Mouse (Mus musculus): ENCODE data around the gene Abl1.

Abl1 gene

DNA sequence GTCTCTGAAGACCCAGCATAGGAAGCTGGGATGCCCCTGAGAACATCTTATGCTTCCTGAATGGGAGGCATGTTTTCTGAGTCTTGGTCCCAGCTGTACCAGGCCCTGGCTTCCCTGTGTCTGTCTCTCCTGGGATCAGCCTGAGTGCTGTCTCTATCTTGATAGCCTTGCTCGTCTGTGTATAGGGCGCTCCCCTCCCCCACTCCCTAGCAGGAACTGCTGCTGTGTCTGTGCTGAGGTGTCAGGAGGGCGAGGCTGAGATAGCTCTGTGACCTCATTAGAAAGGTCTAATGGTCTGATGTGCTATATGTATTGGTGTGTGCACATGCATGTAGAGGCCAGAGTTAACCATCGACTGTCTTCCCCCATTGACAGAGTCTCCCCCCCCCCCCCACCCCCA lies 58.7 kb downstream of the Abl1 start:
- DNase-seq: no peak

DNA sequence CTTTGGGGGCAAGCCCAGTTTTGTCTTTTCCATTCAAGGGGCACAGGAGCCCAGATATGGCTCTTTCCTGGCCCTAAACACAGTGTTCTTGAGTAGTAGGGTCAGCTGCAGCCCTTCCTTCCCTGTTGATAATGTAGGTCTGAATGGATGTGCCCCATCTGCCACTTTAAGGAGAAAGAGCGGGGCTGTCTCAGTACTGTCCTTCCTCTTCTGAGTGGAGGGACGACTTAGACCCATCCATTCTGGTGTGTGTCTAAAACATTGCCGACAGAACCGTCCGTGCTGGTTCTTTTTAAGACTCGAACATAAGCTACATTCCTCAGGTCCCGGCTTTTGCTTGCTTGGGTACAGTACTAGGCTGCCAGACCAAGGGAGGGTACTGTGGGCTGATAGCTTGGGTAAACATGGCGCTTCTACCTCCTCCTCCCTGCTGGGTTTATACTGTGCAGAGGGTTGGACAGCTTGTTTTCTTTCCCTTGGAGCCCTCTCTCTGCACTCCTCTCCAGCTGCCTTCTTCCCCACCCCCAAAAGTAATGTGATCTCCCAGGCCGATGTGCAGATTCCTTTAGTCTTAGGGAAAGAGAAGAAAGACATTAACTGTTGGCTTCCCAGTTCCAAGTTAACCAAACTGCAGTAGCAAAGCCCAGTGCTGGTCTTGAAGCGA lies 61.0 kb downstream of the Abl1 start:
- DNase-seq: no peak

DNA sequence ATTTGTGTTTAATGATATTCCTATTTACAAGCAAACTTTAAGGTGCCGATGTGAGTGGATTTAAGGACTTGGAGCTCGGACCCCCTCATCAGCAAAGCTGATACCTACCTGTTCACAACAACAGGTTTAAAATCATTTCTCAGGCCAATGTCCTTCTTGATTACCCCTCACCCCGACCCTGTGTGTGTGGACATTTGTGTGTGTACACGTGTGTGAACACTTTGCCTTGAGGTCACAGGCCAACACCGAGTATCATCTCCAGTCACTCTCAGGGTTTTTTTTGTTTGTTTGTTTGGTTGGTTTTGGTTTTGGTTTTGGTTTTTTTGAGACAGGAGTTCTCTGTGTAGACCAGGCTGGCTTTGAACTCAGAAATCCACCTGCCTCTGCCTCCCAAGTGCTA lies 62.0 kb downstream of the Abl1 start:
- DNase-seq: no peak

DNA sequence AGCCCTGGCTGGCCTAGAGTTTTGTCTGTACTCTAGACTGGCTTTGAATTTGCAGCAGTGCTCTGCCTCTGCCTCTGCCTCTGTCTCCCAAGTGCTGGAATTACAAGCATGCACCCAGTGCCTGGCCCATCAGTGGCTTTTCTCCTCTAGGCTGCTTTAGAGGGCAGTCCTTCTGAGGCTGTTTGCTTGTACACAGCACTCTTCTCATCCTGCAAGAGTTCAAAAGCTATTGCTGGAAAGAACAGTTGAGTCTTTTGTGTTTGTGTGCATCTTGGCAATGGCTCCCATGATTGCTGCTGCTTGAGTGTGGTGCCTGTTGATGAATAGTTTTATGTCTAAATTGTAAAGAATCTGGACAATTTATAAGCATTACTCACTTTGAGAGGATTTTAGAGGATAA lies 69.3 kb downstream of the Abl1 start:
- no peak for DNase-seq

DNA sequence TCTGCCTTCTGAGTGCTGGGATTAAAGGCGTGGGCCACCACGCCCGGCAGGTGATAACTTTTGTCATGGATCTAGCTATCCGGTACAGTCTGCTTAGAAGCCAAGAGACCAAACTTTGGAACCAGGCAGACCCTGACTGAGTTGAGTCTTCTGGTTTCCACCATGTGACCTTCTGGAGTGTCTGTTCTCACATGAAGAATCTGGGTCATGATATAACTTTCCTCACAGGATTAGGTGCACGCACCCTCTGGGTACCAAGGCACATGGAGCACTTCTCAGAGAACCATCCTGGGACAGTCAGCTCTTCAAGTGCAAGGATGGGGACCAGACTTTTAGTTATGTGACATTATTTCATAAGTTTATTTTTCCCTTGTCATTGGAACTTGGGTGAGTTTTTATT lies 70.8 kb downstream of the Abl1 start:
- no peak for DNase-seq

DNA sequence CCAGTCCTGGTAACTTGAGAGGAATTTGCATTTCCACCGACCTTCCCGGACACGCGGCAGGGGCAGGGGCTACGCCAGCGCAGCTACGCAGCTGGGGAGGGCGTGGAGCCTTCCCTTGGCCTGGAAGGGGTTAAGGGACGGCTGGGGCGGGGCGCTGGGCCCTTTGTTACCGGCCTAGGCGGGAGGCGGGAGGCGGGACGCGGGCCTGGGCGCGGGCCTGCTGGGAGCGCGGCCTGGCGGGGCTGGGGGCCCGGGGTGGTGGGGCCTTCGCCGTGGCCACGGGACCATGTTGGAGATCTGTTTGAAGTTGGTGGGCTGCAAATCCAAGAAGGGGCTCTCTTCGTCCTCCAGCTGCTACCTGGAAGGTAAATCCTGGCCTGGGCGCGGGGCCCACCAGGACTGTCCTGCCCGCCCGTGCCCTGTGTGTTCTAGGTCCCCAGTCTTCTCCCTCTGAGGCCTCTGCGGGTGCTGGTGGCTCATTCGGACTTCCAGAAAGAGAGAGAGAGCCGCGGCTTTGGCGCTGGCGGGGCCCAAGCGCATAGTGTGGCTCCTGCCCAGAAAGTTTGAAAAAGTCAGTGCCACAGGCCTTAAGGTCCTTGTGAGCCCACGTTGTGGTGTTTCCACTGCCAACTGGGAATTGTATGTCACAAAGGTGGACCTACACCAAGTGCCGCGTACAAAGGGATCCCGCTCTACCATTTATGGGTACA lies 71.7 kb downstream of the Abl1 start:
- peak; percentile 29 to 48 for DNase-seq

DNA sequence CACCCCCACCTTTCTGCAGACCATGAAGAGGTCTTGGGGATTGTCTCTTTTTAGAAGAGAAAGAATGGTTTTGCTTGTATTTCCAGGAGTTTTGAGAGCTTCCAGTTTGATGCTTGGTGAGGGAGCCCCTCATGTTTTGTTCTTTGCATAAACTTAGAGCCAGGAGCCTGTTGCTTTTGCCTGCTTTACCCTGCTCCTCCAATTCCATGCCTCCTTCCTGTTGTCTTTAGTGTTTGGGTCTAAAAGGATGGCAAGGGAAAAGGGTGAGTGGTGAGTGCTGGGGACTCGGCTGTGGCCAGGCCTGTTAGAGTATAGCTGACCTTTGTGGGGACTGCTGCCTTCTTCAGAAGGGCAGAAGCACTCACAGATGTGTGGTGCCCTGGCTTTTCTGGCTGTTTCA lies 72.3 kb downstream of the Abl1 start:
- DNase-seq: no peak

DNA sequence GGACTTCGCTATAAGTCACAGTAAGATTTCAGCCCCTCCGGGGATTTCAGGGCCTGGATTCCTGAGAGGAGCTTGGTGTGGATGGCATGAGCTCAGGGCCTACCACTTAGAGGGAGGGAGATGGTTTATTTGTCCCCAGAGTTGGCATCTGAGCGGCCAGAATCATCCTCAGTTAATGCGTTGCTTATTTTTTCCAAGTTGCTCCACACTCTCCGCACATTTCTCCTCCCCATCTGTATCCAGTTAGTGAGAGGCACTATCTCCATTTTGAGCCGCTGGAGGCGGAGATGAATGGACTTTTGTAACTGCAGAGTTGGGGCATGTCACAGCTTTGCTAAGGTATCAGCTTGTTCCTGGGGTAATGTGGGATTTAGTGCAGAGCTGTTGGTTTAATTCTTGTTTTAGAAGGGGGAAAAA lies 72.9 kb downstream of the Abl1 start:
- no peak for DNase-seq

DNA sequence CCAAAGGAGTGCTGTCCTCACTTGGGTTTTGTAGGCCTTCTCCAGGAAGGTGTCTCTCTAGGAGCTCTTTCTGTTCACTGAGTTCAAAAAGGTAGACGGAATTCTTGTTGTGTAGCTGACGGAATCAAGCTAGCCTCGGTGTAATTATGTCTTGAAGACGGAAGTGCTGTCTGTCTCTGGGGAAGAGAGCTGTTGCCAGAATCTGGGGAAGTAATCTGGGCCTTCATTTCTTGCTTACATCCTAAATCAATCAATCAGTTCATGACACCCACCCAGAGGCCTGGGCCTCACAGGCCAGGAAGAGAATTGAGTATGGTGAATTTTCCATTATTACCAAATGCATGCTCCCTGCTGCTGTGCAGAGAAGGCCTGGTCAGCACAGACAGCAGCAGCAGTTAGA lies 73.4 kb downstream of the Abl1 start:
- DNase-seq: no peak

DNA sequence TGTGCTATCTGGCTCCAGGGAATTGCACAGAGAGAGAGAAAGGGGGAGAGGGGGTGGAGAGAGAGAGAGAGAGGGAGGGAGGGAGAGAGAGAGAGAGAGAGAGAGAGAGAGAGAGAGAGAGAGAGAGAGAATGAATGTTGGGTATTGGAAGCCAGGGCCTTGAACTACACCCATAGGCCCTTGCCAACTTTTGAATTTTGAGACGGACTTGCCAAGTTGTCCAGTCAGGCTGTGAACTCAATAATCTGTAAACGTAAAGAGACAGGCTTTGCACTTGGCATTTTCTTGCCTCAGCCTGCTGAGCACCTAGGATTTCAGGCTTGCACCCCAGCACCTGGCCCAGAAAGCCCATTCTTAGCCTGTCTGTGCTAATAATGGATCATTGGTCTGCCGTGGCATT lies 74.0 kb downstream of the Abl1 start:
- DNase-seq: no peak

DNA sequence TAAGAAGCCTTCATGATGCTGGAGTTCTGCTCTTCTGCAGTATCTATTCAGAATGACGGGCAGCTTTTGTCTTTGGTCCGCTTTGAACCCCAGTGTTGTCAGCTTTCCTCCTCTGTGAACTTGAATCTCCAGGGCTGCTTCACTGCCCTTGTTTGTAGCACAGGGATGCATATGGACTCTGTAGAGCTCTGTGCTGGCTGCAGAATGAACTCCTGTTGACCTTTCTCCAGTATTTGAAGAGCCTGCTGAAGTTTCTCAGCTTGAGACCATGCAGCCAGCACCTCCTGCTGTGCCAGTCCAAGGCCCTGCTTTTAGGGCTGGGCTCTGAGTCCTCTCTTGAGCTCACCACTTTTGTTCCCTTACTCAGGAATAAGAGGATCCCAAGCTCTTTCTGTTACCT lies 74.7 kb downstream of the Abl1 start:
- no peak for DNase-seq

DNA sequence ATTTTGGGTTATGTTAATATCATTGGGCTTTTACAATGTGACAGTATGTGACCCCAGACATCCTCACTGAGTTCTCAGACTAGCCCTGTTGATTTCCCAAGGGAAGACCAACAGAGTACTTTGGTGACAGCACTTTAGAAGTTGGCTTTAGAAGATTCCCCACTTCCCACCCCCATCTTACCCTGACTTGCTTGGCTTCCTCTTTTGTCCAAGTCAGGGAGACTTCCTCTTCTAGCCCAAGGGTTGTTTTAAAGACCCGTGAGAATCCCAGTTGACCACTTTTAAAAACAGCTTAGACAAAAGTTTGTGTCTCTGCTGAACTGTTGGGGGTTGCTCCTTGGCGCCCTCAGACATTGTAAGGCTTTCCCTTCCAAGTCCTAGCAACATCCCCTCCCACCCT lies 75.1 kb downstream of the Abl1 start:
- no peak for DNase-seq

DNA sequence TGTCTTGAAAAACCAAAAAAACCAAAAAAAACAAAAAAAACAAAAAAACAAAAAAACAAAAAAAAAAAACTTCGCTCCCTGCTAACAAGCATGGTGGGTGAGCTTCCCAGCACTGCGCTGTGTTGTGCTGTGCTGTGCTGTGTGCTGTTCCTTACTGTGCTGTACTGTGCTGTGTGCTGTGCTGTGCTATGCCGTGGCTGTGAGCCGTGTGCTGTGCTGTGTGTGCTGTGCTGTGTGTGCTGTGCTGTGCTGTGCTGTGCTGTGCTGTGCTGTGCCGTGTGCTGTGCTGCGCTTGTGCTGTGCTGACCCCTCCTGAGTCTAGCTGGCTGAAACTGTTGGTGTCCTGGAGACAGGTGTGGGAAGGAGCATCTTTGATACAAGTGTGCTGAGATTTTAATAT lies 78.9 kb downstream of the Abl1 start:
- no peak for DNase-seq

DNA sequence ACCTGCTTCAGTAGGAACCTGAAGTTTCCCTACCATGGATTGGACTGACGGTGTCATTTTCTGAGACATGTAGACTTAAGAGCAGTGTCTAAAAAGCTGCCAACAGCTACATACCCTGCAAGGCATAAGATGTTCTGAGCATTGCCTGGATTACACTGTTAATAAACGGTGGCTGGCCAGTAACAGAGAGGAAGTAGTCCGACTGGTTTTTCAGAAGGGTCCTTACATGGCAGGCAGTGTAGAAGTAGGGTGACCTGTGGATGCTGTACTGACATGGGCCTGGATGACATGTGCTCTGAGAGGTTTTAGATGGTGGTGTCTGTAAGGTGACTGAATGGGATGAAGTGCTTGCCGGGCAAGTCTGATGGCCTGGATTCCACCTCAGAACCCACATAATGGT lies 79.6 kb downstream of the Abl1 start:
- DNase-seq: no peak

DNA sequence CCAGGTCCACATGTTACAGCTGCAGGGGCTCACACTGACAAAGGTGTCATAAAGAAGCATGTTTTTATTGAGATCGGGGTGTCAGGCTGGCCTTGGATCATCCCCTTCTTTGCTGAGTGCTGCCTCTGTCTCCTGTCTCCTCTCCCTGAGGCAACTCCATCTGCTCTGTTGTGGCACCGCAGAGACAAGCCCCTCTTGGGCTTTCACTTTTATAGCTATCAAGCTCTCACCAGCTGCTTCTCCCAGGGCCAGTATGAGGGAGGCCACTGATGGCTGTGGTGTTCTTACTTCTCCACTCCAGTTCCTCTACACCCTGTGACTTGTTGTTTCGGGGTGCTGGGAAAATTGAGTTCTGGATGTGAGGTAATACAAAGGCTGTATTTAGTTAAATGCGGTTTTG lies 80.9 kb downstream of the Abl1 start:
- DNase-seq: no peak

DNA sequence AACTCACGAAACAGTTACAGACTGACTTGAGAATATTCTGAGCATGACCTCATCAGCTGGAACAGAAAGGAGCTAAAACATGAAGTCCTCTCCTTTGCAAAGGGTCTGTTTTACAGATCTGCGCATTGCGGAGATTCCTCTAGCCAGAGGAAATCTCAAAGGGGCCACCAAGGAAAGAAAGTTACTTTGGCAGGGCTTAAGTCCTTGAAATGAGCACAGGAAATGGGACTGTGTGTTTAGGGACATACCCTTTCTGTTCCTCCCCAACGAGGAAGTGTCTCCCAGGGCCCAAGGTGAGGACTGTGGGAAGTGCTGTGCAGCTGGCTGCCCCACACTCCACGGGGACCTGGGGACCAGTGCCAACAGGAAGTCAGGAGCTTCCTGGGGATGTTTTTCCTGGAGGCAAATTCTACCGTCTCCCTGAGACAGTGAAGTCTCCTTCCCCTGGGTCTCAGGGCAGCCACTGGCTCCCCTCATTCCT lies 81.5 kb downstream of the Abl1 start:
- no peak for DNase-seq

DNA sequence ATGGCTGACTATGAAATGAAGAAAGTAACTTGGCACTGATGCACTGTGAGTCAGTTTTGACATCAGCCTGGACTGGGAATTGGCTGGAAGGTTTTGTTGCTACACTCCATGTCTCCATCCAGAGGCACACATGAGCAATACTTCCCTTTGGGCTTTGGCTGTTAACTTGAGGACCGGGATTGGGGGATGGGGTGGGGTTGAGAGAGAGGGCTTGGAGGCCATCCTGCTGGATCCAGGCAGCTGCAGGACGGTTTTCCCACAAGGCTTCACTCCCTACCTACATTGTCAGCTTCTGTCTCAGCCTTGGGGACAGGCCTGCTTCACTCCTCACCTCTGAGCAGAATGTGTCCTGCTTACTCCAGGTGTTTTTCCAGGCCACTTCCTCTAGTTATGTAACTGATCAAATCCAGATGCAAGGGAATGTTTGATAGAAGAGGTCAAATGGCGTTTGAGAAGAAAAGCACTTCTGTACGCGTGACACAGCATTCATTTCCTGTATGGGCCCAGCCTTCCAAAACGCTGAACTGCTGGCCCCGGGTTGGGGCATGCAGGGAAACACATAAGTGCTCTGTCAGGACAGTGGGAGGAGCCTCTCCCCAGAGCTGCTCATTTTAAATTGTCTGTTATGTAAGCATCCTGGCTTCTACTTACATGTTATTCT lies 82.7 kb downstream of the Abl1 start:
- no peak for DNase-seq

DNA sequence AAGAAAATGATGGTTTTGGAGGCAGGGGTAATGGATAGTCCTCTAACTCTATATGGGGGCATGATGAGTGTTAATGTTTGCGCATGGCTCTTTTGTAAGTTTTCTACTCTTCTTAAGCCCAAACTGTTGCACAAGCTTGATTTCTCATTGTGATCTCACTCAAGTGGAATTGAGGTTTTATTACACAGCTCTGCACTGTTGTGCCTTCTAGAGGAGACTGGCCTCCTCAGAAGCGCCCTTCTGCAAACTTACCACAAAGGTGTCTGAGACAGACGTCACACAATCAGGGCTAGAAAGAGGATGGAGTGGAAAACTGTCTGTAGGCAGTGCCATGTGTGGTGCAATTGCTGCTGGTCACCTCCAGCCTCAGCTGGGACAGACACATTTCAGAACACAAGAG lies 88.3 kb downstream of the Abl1 start:
- DNase-seq: no peak

DNA sequence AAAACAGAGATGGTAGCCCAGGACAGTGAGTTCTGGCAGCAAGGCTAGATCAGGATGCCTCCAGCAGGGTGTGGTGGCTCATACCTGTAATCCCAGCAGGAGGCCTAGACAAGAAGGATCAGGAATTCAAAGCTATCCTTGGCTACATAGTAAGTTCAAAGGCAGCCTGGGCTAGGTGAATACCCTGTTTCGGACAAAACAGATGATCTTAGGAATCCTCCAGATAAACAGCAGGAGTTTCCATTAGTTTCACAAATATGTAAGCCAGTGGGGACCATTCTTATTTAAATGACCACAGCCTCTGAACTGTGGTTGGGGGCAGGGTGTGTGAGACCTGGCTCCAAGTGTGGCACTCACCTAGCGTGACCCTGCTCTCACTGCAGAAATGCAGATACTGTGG lies 91.1 kb downstream of the Abl1 start:
- DNase-seq: no peak

DNA sequence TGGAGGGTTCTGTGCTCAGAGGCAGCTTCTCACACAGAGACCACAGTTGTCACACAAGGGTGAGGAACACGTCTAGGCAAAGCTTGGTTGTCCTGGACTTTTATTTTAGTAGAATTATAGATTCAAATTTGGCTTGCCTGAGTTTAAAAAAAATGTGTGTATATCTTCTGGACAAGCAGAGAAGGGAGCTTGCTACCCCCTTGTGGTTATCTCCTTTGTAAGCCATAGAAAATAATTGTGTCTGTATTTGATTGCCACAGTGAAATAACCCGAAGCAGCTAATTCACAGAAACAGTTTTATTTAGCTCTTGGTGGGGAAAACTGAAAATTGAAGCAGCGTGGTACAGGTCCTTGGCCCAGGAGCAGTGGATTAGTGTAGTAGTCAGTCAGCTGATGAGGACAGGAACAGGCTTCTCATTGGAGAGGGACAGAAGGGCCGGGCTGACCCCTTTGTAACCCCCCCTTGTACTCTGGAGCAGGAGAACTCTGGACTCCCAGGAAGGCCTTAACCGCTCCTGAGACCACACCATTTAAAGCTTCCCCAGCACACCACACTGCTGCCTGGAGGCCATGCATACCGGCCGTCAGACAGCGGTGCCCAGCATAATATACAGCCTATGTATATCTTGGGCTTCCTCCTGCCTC lies 94.9 kb downstream of the Abl1 start:
- no peak for DNase-seq

DNA sequence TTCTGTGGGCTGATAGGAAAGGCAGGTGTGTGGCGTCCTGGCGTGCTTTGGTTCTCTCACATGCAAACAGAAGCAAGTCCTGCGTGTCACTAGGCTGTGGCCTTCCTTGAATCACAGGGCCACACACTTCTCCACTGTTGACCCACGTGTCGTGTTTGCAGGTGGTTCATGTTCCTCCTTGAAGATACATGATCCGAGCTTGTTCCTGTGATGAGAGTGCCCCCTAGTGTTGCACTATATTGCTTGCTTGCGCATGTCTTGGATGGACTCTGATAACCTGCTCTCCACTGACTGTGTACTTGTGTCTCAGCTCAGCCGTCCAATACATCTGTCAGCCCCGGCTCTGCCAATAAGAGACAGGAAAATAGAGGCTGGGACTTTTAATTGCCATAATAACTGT lies 96.9 kb downstream of the Abl1 start:
- peak; percentile 71 to 83 for DNase-seq

DNA sequence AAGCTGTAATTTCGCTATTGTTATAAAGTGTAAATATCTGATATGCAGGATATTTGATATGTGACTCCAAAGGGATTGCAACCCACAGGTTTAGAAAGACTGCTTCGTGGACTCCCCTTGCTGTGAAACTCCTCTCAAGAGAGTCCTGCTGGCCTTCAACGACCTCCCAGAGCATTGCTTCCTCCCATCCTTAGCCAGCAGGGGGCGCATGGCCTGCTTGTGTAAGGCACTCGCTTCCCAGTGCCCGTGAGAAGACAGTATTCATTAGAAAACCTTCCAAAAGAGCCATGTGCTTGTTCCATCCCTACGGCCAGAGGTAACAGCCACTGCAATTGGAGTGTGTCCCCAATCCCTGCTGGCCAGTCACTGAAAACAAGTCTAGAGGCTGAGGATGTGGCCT lies 98.9 kb downstream of the Abl1 start:
- peak; percentile 80 to 86 for DNase-seq

DNA sequence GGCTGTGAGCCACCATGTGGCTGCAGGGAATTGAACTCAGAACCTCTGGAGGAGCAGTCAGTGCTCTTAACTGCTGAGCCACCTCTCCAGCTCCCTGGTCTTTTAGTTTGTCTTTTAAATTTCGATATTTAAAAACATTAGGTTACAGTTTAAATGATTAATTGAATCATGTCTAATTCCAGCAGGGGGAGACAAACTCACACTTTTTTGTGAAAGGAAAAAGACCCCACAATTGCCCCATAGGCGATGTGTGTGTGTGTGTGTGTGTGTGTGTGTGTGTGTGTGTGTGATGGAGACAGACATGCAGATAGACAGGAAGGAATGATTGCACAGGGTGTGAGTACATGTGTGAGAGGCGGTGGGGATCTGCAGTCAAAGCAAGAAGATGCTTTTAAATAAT lies 100.1 kb downstream of the Abl1 start:
- DNase-seq: no peak

DNA sequence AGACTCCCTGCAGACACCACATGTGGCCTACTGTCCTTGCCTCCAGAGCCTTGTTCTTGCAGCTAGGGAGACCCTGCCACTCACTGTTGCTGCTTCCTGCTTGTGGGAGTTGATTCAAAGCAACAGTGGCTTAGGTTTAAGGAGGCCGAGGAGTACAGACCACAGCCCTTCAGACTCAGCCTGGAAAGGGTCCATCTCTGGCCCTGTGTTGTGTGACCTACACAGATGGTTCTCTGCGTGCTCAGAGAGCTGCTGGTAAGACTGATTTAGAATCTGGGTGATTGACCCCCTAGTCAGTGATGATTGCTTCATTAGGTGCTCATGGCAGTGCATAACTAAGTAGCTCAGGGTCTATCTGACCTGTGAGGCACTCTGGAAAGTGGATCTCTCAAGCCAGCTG lies 101.0 kb downstream of the Abl1 start:
- no peak for DNase-seq
